Mouse (Mus musculus): ENCODE measurements around the gene Zdhhc22. TPM values are rescaled to one million over a fixed set of nuclear protein-coding genes. Genes with fewer than 3 reads are reported as not detected.
A peak's percentile ranks its signal among the peaks of the same experiment; 100 is the strongest.

The Zdhhc22 gene
- polyA plus RNA-seq, 1 experiment = not detected

- no peak overlapping the region for H3K4me3 ChIP-seq (ENCODE audit: insufficient read depth, low read depth, low read length)
- H3K4me1 ChIP-seq (ENCODE audit: control insufficient read depth, insufficient read depth, low read length) = peaks cover 8% of the 10 kb centered on the region; the same call in 1 of the 2 replicates
- H3K27ac ChIP-seq (ENCODE audit: insufficient read depth, low read depth, low read length) = peak overlapping the region; percentile 65; the same call in 1 of the 2 replicates
- TF ChIP-seq POLR2A (IDR thresholded peaks at IDR 0.05; ENCODE audit: insufficient read depth, low read depth, low read length) (no peak), CTCF (IDR thresholded peaks at IDR 0.05; ENCODE audit: insufficient read depth, low read depth, low read length) (no peak)
- 14% methylated on average over 6 of the region's 6 CpGs for WGBS
Observed at GRCm38 (mm10) chr12:86948627-86949026, 41.6 kb downstream of the Zdhhc22 start.

GRCm38 (mm10) chr12:86947681-86948401, 42.4 kb downstream of the Zdhhc22 start:
- no peak for TF ChIP-seq CTCF (IDR thresholded peaks at IDR 0.05; ENCODE audit: insufficient read depth, low read depth, low read length)
- TF ChIP-seq POLR2A (IDR thresholded peaks at IDR 0.05; ENCODE audit: insufficient read depth, low read depth, low read length) = no peak
- Histone ChIP-seq H3K4me1 (ENCODE audit: control insufficient read depth, insufficient read depth, low read length) (peaks cover 8% of the 10 kb centered on the region; the same call in 1 of the 2 replicates), H3K4me3 (ENCODE audit: insufficient read depth, low read depth, low read length) (peak overlapping the region; percentile 62), H3K27ac (ENCODE audit: insufficient read depth, low read depth, low read length) (peak overlapping the region; percentile 63)
- WGBS = 4% methylated on average over 26 of the region's 26 CpGs

GRCm38 (mm10) chr12:86946862-86947574, 43.2 kb downstream of the Zdhhc22 start, which contains the start of gene Cipc:
Gene Cipc, plus strand, starts transcription at chr12:86947043.
- Histone ChIP-seq H3K4me1 (ENCODE audit: control insufficient read depth, insufficient read depth, low read length) (peaks cover 8% of the 10 kb centered on the region), H3K27ac (ENCODE audit: insufficient read depth, low read depth, low read length) (peak within 1 kb of the TSS; percentile 99)

GRCm38 (mm10) chr12:86946301-86946781, 43.9 kb downstream of the Zdhhc22 start:
- peak overlapping the region; percentile 99 for H3K27ac ChIP-seq (ENCODE audit: insufficient read depth, low read depth, low read length)
- H3K4me3 ChIP-seq (ENCODE audit: insufficient read depth, low read depth, low read length) = peak overlapping the region; percentile 62
- no peak for TF ChIP-seq CTCF (IDR thresholded peaks at IDR 0.05; ENCODE audit: insufficient read depth, low read depth, low read length)
- no peak for TF ChIP-seq POLR2A (IDR thresholded peaks at IDR 0.05; ENCODE audit: insufficient read depth, low read depth, low read length)
- peaks cover 10% of the 10 kb centered on the region for H3K4me1 ChIP-seq (ENCODE audit: control insufficient read depth, insufficient read depth, low read length)
- 0% methylated on average over 17 of the region's 17 CpGs for WGBS

More at GRCm38 (mm10) chr12:86946862-86947574, 43.2 kb downstream of the Zdhhc22 start, which contains the start of gene Cipc:
- H3K4me3 ChIP-seq (ENCODE audit: insufficient read depth, low read depth, low read length) = peak within 1 kb of the TSS; percentile 62
- WGBS = under 1% methylated on average over 64 of the region's 64 CpGs
- TF ChIP-seq CTCF (IDR thresholded peaks at IDR 0.05; ENCODE audit: insufficient read depth, low read depth, low read length) (no peak), POLR2A (IDR thresholded peaks at IDR 0.05; ENCODE audit: insufficient read depth, low read depth, low read length) (peak; percentile 82)

GRCm38 (mm10) chr12:86945126-86945525, 45.1 kb downstream of the Zdhhc22 start:
- H3K4me1 ChIP-seq (ENCODE audit: control insufficient read depth, insufficient read depth, low read length) = peaks cover 14% of the 10 kb centered on the region
- WGBS = 1% methylated on average over 4 of the region's 4 CpGs
- peak overlapping the region; percentile 65; the same call in 1 of the 2 replicates for H3K27ac ChIP-seq (ENCODE audit: insufficient read depth, low read depth, low read length)
- H3K4me3 ChIP-seq (ENCODE audit: insufficient read depth, low read depth, low read length) = no peak overlapping the region
- TF ChIP-seq POLR2A (IDR thresholded peaks at IDR 0.05; ENCODE audit: insufficient read depth, low read depth, low read length) = no peak
- TF ChIP-seq CTCF (IDR thresholded peaks at IDR 0.05; ENCODE audit: insufficient read depth, low read depth, low read length) = no peak

- WGBS = 86% methylated on average over 8 of the region's 8 CpGs
- no peak overlapping the region for H3K27ac ChIP-seq (ENCODE audit: insufficient read depth, low read depth, low read length)
- H3K4me1 ChIP-seq (ENCODE audit: control insufficient read depth, insufficient read depth, low read length) = peaks cover 14% of the 10 kb centered on the region
- TF ChIP-seq POLR2A (IDR thresholded peaks at IDR 0.05; ENCODE audit: insufficient read depth, low read depth, low read length) (no peak), CTCF (IDR thresholded peaks at IDR 0.05; ENCODE audit: insufficient read depth, low read depth, low read length) (no peak)
- H3K4me3 ChIP-seq (ENCODE audit: insufficient read depth, low read depth, low read length) = no peak overlapping the region
Observed at GRCm38 (mm10) chr12:86943421-86943820, 46.8 kb downstream of the Zdhhc22 start.

GRCm38 (mm10) chr12:86941734-86942486, 48.3 kb downstream of the Zdhhc22 start:
- Histone ChIP-seq H3K27ac (ENCODE audit: insufficient read depth, low read depth, low read length) (peak overlapping the region; percentile 32; the same call in 1 of the 2 replicates), H3K4me3 (ENCODE audit: insufficient read depth, low read depth, low read length) (no peak overlapping the region), H3K4me1 (ENCODE audit: control insufficient read depth, insufficient read depth, low read length) (peaks cover 11% of the 10 kb centered on the region)
- no peak for TF ChIP-seq CTCF (IDR thresholded peaks at IDR 0.05; ENCODE audit: insufficient read depth, low read depth, low read length)
- TF ChIP-seq POLR2A (IDR thresholded peaks at IDR 0.05; ENCODE audit: insufficient read depth, low read depth, low read length) = no peak
- 14% methylated on average over 5 of the region's 5 CpGs for WGBS

- WGBS = 15% methylated on average over 11 of the region's 11 CpGs
- no peak for TF ChIP-seq CTCF (IDR thresholded peaks at IDR 0.05; ENCODE audit: insufficient read depth, low read depth, low read length)
- no peak for TF ChIP-seq POLR2A (IDR thresholded peaks at IDR 0.05; ENCODE audit: insufficient read depth, low read depth, low read length)
- Histone ChIP-seq H3K4me1 (ENCODE audit: control insufficient read depth, insufficient read depth, low read length) (peaks cover 11% of the 10 kb centered on the region), H3K4me3 (ENCODE audit: insufficient read depth, low read depth, low read length) (no peak overlapping the region), H3K27ac (ENCODE audit: insufficient read depth, low read depth, low read length) (peak overlapping the region; percentile 79)
Observed at GRCm38 (mm10) chr12:86941173-86941572, 49.1 kb downstream of the Zdhhc22 start.

Measured in olfactory bulb, adult 2 months (tissue).